Mouse (Mus musculus): ENCODE data around the gene Iqsec1. TPM values are rescaled to one million over a fixed set of nuclear protein-coding genes. Genes with fewer than 3 reads are reported as not detected.

Iqsec1 gene
- total and polyA plus RNA-seq, 2 experiments from 2014 or later: 12.0 to 93.7 TPM

GRCm38 (mm10) chr6:90736691-90737245, 251.7 kb downstream of the Iqsec1 start:
- H3K4me2 ChIP-seq (ENCODE audit: low read depth, low read length): peak overlapping the region; percentile 84
- no peaks in the 10 kb centered on the region for H3K9me3 ChIP-seq (replicated peaks; ENCODE audit: control insufficient read depth, low read length)
- H3K36me3 ChIP-seq (replicated peaks; ENCODE audit: control insufficient read depth, insufficient read depth, low read length): no peaks in the 10 kb centered on the region
- TF ChIP-seq EP300 (IDR thresholded peaks at IDR 0.05; ENCODE audit: low read depth) (no peak), CTCF (IDR thresholded peaks at IDR 0.05; ENCODE audit: low read depth) (no peak)
- peak overlapping the region; percentile 87 for H3K9ac ChIP-seq (replicated peaks; ENCODE audit: low read depth, low read length)
- DNase-seq (ENCODE audit: low spot score) (no peak), ATAC-seq (ENCODE audit: insufficient read depth, low read depth) (peak; percentile 62)
- H3K4me3 ChIP-seq (ENCODE audit: low read depth, low read length): peak overlapping the region; percentile 76
- under 1% methylated on average over 46 of the region's 52 CpGs for WGBS
- H3K27ac ChIP-seq (ENCODE audit: low read depth): peak overlapping the region; percentile 85
- H3K4me1 ChIP-seq (ENCODE audit: control insufficient read depth, insufficient read depth): peaks cover 24% of the 10 kb centered on the region
- no peaks in the 10 kb centered on the region for H3K27me3 ChIP-seq (ENCODE audit: control insufficient read depth, insufficient read depth, low read length)

GRCm38 (mm10) chr6:90736074-90736672, 252.3 kb downstream of the Iqsec1 start:
- Histone ChIP-seq H3K27ac (ENCODE audit: low read depth) (peak overlapping the region; percentile 85), H3K9ac (replicated peaks; ENCODE audit: low read depth, low read length) (peak overlapping the region; percentile 87), H3K4me1 (ENCODE audit: control insufficient read depth, insufficient read depth) (peaks cover 28% of the 10 kb centered on the region), H3K27me3 (ENCODE audit: control insufficient read depth, insufficient read depth, low read length) (no peaks in the 10 kb centered on the region), H3K9me3 (replicated peaks; ENCODE audit: control insufficient read depth, low read length) (no peaks in the 10 kb centered on the region), H3K4me2 (ENCODE audit: low read depth, low read length) (peak overlapping the region; percentile 84), H3K36me3 (replicated peaks; ENCODE audit: control insufficient read depth, insufficient read depth, low read length) (no peaks in the 10 kb centered on the region), H3K4me3 (ENCODE audit: low read depth, low read length) (peak overlapping the region; percentile 76)
- ATAC-seq (ENCODE audit: insufficient read depth, low read depth): peak; percentile 56
- DNase-seq (ENCODE audit: low spot score): no peak
- TF ChIP-seq EP300 (IDR thresholded peaks at IDR 0.05; ENCODE audit: low read depth) (no peak), CTCF (IDR thresholded peaks at IDR 0.05; ENCODE audit: low read depth) (no peak)
- under 1% methylated on average over 61 of the region's 69 CpGs for WGBS

GRCm38 (mm10) chr6:90735396-90736036, 253.0 kb downstream of the Iqsec1 start:
- peak overlapping the region; percentile 85; the same call in 1 of the 2 replicates for H3K27ac ChIP-seq (ENCODE audit: low read depth)
- peaks cover 28% of the 10 kb centered on the region for H3K4me1 ChIP-seq (ENCODE audit: control insufficient read depth, insufficient read depth)
- H3K4me2 ChIP-seq (ENCODE audit: low read depth, low read length): peak overlapping the region; percentile 84
- TF ChIP-seq EP300 (IDR thresholded peaks at IDR 0.05; ENCODE audit: low read depth) (no peak), CTCF (IDR thresholded peaks at IDR 0.05; ENCODE audit: low read depth) (no peak)
- no peak for DNase-seq (ENCODE audit: low spot score)
- H3K9me3 ChIP-seq (replicated peaks; ENCODE audit: control insufficient read depth, low read length): no peaks in the 10 kb centered on the region
- no peak for ATAC-seq (ENCODE audit: insufficient read depth, low read depth)
- H3K36me3 ChIP-seq (replicated peaks; ENCODE audit: control insufficient read depth, insufficient read depth, low read length): no peaks in the 10 kb centered on the region
- H3K27me3 ChIP-seq (ENCODE audit: control insufficient read depth, insufficient read depth, low read length): no peaks in the 10 kb centered on the region
- peak overlapping the region; percentile 87 for H3K9ac ChIP-seq (replicated peaks; ENCODE audit: low read depth, low read length)
- peak overlapping the region; percentile 76 for H3K4me3 ChIP-seq (ENCODE audit: low read depth, low read length)
- 29% methylated on average over 4 of the region's 4 CpGs for WGBS

- H3K4me3 ChIP-seq (ENCODE audit: low read depth, low read length): no peak overlapping the region
- H3K4me1 ChIP-seq (ENCODE audit: control insufficient read depth, insufficient read depth): peaks cover 35% of the 10 kb centered on the region
- H3K9ac ChIP-seq (replicated peaks; ENCODE audit: low read depth, low read length): 0 out of 2 replicates have a peak overlapping the region, but pooled peaks have one; percentile 28
- H3K36me3 ChIP-seq (replicated peaks; ENCODE audit: control insufficient read depth, insufficient read depth, low read length): no peaks in the 10 kb centered on the region
- H3K4me2 ChIP-seq (ENCODE audit: low read depth, low read length): peak overlapping the region; percentile 84; the same call in 1 of the 2 replicates
- no peaks in the 10 kb centered on the region for H3K27me3 ChIP-seq (ENCODE audit: control insufficient read depth, insufficient read depth, low read length)
- no peak for TF ChIP-seq CTCF (IDR thresholded peaks at IDR 0.05; ENCODE audit: low read depth)
- no peak for TF ChIP-seq EP300 (IDR thresholded peaks at IDR 0.05; ENCODE audit: low read depth)
- H3K9me3 ChIP-seq (replicated peaks; ENCODE audit: control insufficient read depth, low read length): no peaks in the 10 kb centered on the region
- ATAC-seq (ENCODE audit: insufficient read depth, low read depth) (no peak), DNase-seq (ENCODE audit: low spot score) (no peak)
- H3K27ac ChIP-seq (ENCODE audit: low read depth): 0 out of 2 replicates have a peak overlapping the region, but pooled peaks have one; percentile 2
These were observed 253.7 kb downstream of the Iqsec1 start for GRCm38 (mm10) chr6:90734806-90735205.

GRCm38 (mm10) chr6:90731327-90731726, 257.2 kb downstream of the Iqsec1 start:
- Histone ChIP-seq H3K27ac (ENCODE audit: low read depth) (peak overlapping the region; percentile 56), H3K27me3 (ENCODE audit: control insufficient read depth, insufficient read depth, low read length) (no peaks in the 10 kb centered on the region), H3K4me3 (ENCODE audit: low read depth, low read length) (no peak overlapping the region), H3K36me3 (replicated peaks; ENCODE audit: control insufficient read depth, insufficient read depth, low read length) (no peaks in the 10 kb centered on the region), H3K9ac (replicated peaks; ENCODE audit: low read depth, low read length) (no peak overlapping the region), H3K9me3 (replicated peaks; ENCODE audit: control insufficient read depth, low read length) (no peaks in the 10 kb centered on the region), H3K4me2 (ENCODE audit: low read depth, low read length) (peak overlapping the region; percentile 20; the same call in 1 of the 2 replicates), H3K4me1 (ENCODE audit: control insufficient read depth, insufficient read depth) (peaks cover 48% of the 10 kb centered on the region)
- TF ChIP-seq EP300 (IDR thresholded peaks at IDR 0.05; ENCODE audit: low read depth) (no peak), CTCF (IDR thresholded peaks at IDR 0.05; ENCODE audit: low read depth) (no peak)
- DNase-seq (ENCODE audit: low spot score) (peak; percentile 77), ATAC-seq (ENCODE audit: insufficient read depth, low read depth) (peak; percentile 47)
- 12% methylated on average over 4 of the region's 4 CpGs for WGBS

Data from heart, postnatal 0 days (tissue).